Mouse (Mus musculus) induced T-regulatory cell, adult 2 months (primary cell): ENCODE measurements around the gene Gm20388.

Experiments used
- DNase-seq: peaks from one replicate; pipeline ENCODE4 v3.0.0-alpha.2; 2012; ENCODE audit warnings: low read depth

The Gm20388 gene

GRCm38 (mm10) chr8:122817724-122818496 is 2907.3 kb downstream of the Gm20388 start:
- no peak for DNase-seq

- DNase-seq, result no peak
These were observed 2909.1 kb downstream of the Gm20388 start for GRCm38 (mm10) chr8:122819776-122820175.

- no peak for DNase-seq
These were observed 2913.9 kb downstream of the Gm20388 start for GRCm38 (mm10) chr8:122824571-122824970.

GRCm38 (mm10) chr8:122824986-122825385 is 2914.3 kb downstream of the Gm20388 start:
- DNase-seq, result no peak

GRCm38 (mm10) chr8:122825408-122825807 is 2914.8 kb downstream of the Gm20388 start:
- no peak for DNase-seq

- no peak for DNase-seq
These were observed 2918.8 kb downstream of the Gm20388 start for GRCm38 (mm10) chr8:122829396-122829795.

- peak; percentile 90 for DNase-seq
These were observed 2919.9 kb downstream of the Gm20388 start for GRCm38 (mm10) chr8:122830349-122831061.

- peak; percentile 17 for DNase-seq
These were observed 2923.8 kb downstream of the Gm20388 start for GRCm38 (mm10) chr8:122834416-122834815.

GRCm38 (mm10) chr8:122834971-122835370 is 2924.3 kb downstream of the Gm20388 start:
- peak; percentile 85 for DNase-seq

- DNase-seq, result no peak
These were observed 2925.6 kb downstream of the Gm20388 start for GRCm38 (mm10) chr8:122836199-122836598.

GRCm38 (mm10) chr8:122836696-122837095 is 2926.1 kb downstream of the Gm20388 start:
- no peak for DNase-seq

- DNase-seq, result no peak
These were observed 2933.5 kb downstream of the Gm20388 start for GRCm38 (mm10) chr8:122844161-122844560.

- DNase-seq, result no peak
These were observed 2935.0 kb downstream of the Gm20388 start for GRCm38 (mm10) chr8:122845662-122846061.

- peak; percentile 31 for DNase-seq
These were observed 2937.4 kb downstream of the Gm20388 start, which contains the start of gene Cdh15 for GRCm38 (mm10) chr8:122847829-122848561. Cdh15 (plus strand) TSS chr8:122847966.

- DNase-seq, result no peak
These were observed 2938.7 kb downstream of the Gm20388 start for GRCm38 (mm10) chr8:122849152-122849910.

- no peak for DNase-seq
These were observed 2940.1 kb downstream of the Gm20388 start for GRCm38 (mm10) chr8:122850641-122851240.

- no peak for DNase-seq
These were observed 2941.3 kb downstream of the Gm20388 start for GRCm38 (mm10) chr8:122851692-122852545.

- no peak for DNase-seq
These were observed 2941.9 kb downstream of the Gm20388 start for GRCm38 (mm10) chr8:122852546-122852905.

- DNase-seq, result no peak
These were observed 2942.7 kb downstream of the Gm20388 start for GRCm38 (mm10) chr8:122853340-122853771.

GRCm38 (mm10) chr8:122854388-122854787 is 2943.7 kb downstream of the Gm20388 start:
- no peak for DNase-seq
